Mouse (Mus musculus): ENCODE data around the gene Rhobtb1. TPM values are rescaled to one million over a fixed set of nuclear protein-coding genes. Genes with fewer than 3 reads are reported as not detected.

Rhobtb1 gene
- total RNA-seq, 2 experiments from 2014 or later, result 63.9 to 131 TPM

- intact Hi-C loops (cut with DNase I), result no loop called here
- DNase-seq, result no peak
These were observed 188.8 kb downstream of the Rhobtb1 start for GRCm38 (mm10) chr10:69340001-69340400.

Other genes starting within 250 kb of the Rhobtb1 start
- 1 to 10 TPM; 3.2 to 5.1 TPM for gene A930033H14Rik, start 61.7 kb downstream of the Rhobtb1 start, total RNA-seq (2021)
- gene Cdk1, start 201.5 kb downstream of the Rhobtb1 start, total RNA-seq (2021), result 10 to 100 TPM; 40.3 to 40.8 TPM
- 10 to 100 TPM; 58.0 to 76.6 TPM for gene Ank3, start 247.3 kb downstream of the Rhobtb1 start, total RNA-seq (2021)

Data from heart, postnatal 10 days (tissue).